Mouse (Mus musculus) bone marrow macrophage, adult 2 months (primary cell): ENCODE data around the gene Taf5.

Experiments used
- CTCF ChIP-seq: IDR thresholded peaks from 2 replicates; pipeline ENCODE4 v1.5.1; 2012; ENCODE audit warnings: low read depth, mild to moderate bottlenecking, low read length, moderate library complexity
- POLR2A ChIP-seq: IDR thresholded peaks from 2 replicates; pipeline ENCODE4 v1.6.1; 2012; ENCODE audit warnings: mild to moderate bottlenecking, low read depth, low read length, borderline replicate concordance

- TF ChIP-seq POLR2A (no peak), CTCF (no peak)
These were observed 41.0 kb upstream of the Taf5 start for GRCm38 (mm10) chr19:47026513-47026912.
